Mouse (Mus musculus) natural killer cell, adult 2 months (primary cell): Measurements from ENCODE around the gene Ear6.
A peak's percentile ranks its signal among the peaks of the same experiment; 100 is the strongest.

ENCODE experiments used
- DNase-seq, 2 experiments: peaks; one replicate each; pipeline ENCODE4 v3.0.0; 2022; ENCODE audit warnings: low spot score in 2 of 2

The Ear6 gene

DNA sequence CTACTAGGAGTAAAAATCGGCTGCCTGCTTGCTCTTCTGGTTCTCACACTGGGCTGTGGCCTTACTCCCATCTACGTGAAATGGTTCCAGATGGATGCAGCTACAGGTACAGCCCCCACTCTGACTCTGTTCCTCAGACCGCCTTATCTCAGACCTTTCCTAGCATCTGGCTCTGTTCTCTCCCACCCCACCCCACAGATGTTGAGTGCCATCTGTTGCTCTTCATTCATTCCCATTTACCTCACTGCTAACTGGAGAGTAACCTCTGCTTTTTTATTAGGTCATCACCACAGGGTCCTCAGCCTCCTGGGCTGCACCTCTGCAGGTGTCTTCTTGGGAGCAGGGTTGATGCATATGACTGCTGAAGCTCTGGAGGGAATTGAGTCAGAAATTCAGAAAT lies 40.3 kb downstream of the Ear6 start:
- no peak for DNase-seq

DNA sequence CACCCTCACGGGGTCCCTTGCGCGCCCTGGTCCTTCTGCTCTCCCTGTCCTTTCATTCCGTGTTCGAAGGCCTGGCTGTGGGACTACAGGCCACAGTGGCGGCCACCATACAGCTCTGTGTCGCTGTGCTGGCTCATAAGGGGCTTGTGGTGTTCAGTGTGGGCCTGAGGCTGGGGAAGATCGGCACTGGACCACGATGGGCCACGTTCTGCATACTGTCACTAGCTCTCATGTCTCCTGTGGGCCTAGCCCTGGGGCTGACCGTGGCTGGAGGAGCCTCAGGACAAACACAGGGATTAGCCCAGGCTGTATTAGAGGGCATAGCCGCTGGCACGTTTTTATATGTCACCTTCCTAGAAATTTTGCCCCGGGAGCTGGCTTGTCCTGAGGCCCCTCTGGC lies 41.6 kb downstream of the Ear6 start:
- DNase-seq, result no peak

DNA sequence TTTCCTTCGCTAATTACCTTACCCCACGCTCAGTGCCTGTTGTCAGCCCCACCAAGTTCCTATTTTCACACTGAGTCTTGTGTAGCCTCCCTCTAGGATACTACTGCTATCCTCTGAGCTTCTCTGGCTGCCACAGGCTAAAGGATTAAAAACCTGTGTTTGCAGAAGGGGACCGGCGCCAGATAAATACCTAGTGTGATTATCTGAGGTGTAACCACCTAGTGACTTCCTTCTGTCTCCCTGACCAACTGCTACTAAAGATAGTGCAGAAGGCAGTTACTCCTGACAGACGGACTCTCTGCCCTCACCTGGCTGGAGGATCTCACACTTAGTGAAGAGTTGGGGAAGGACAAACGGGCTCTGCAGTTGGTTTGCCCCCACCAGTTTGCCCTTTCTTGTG lies 42.5 kb downstream of the Ear6 start:
- no peak for DNase-seq

DNA sequence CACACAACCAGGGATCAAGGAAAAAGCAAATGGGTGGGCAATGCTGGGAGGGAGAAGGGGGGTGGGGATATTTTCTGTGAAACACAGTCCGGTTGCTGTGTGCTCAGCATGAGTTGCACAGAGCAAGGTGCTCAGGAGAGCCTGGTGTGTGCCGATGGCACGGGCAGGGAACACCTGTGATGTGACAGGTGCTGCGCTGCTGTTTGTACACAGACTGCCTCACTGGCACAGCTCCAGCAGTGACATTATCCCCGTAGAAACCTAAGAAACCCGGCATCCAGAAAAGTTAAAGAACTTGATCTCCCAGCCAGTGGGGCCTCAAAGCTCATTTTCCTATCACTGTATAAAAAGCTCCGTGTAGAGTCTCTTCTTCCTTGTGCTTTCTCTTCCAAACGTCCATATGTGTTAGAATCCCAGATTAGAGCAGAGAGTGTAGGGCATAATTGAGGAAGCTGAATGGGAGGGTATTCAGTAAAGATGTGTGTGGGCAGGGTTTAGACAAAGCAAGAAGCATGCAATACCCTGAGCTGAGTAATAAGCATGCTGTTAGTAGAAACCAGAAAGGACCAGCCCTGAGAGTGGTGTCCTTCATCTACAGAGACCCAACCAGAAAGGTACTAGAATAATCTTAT lies 43.2 kb downstream of the Ear6 start:
- DNase-seq, result no peak

GRCm38 (mm10) chr14:51899351-51899750 lies 45.9 kb downstream of the Ear6 start:
- DNase-seq, result no peak

GRCm38 (mm10) chr14:51902806-51903710 lies 49.6 kb downstream of the Ear6 start:
- DNase-seq, result peak; percentile 50 to 71

GRCm38 (mm10) chr14:51903782-51904181 lies 50.3 kb downstream of the Ear6 start:
- no peak for DNase-seq
